ENCODE assay signal across 27 mouse cellular contexts in genomic region chr8:45261920-45262319, GRCm38 (mm10). TPM values are rescaled to one million over a fixed set of nuclear protein-coding genes. Genes with fewer than 3 reads are reported as not detected.
"Had no signal": no experiment of that assay in that cellular context is flagged by ENCODE, and none has a peak within 500 bp of the region (broad histone marks: within the 10 kb centered on the region; RNA-seq: fewer than 3 reads in every experiment).

Gene F11 (minus strand): TSS chr8:45262031.

- H3K4me2 ChIP-seq: midbrain, embryonic 11.5 days had no signal

- ATAC-seq: intestine, embryonic 16.5 days had no signal

- DNase-seq: kidney, adult 18-20 months; kidney, adult 9 months; kidney, postnatal 14 days; kidney, postnatal 4 days; lung, adult 2 months; lung, postnatal 14 days; lung, postnatal 4 days; midbrain, embryonic 14.5 days; right cerebral cortex, postnatal 14 days; right cerebral cortex, postnatal 4 days; thymus, postnatal 25 days had no signal

- H3K27ac ChIP-seq: stomach, postnatal 0 days had no signal

RNA-seq across cellular contexts. Expression of gene F11, which starts in this region (rescaled TPM):
- total RNA-seq: layer of hippocampus, adult 18-20 months; layer of hippocampus, postnatal 25 days; left cerebral cortex, adult 18-20 months; left cerebral cortex, postnatal 25 days; megakaryocyte progenitor cell, adult 5-6 weeks; megakaryocyte-erythroid progenitor cell, adult 5-6 weeks; midbrain, postnatal 0 days had no signal
- polyA plus RNA-seq: limb, embryonic 11.5 days; limb, embryonic 14.5 days; midbrain, embryonic 11.5 days; midbrain, postnatal 0 days; neural tube, embryonic 11.5 days; neural tube, embryonic 14.5 days; stomach, embryonic 14.5 days; thymus, postnatal 0 days had no signal
